Mouse (Mus musculus) telencephalon, adult 2 months (tissue): ENCODE results near the gene Armc10.
"Not testable (repeated sequence)": the region's sequence is repeated elsewhere in the genome, so short reads cannot be mapped to it uniquely, and the experiment has no call there.

ENCODE experiments used
- DNase-seq: peaks from one replicate; pipeline ENCODE4 v3.0.0-alpha.2; 2011; ENCODE audit warnings: low read depth, low spot score

Gene Armc10

GRCm38 (mm10) chr5:21645439-21646132 is at the start of gene Armc10, which contains the start of gene Fbxl13:
Armc10 (plus strand) TSS chr5:21645813.
Fbxl13 (minus strand) TSS chr5:21645634.
- peak; percentile 89 for DNase-seq

- not testable (repeated sequence) for DNase-seq
These were observed 46.1 kb upstream of the Armc10 start for GRCm38 (mm10) chr5:21599536-21599935.

GRCm38 (mm10) chr5:21599961-21600360 is 45.7 kb upstream of the Armc10 start:
- DNase-seq = no peak

- no peak for DNase-seq
These were observed 39.7 kb upstream of the Armc10 start for GRCm38 (mm10) chr5:21605936-21606335.

- DNase-seq = peak; percentile 84
These were observed 37.0 kb upstream of the Armc10 start for GRCm38 (mm10) chr5:21608311-21609304.

- no peak for DNase-seq
These were observed 34.6 kb upstream of the Armc10 start for GRCm38 (mm10) chr5:21610996-21611395.

GRCm38 (mm10) chr5:21614299-21614698 is 31.3 kb upstream of the Armc10 start:
- not testable (repeated sequence) for DNase-seq

- DNase-seq = no peak
These were observed 29.1 kb upstream of the Armc10 start for GRCm38 (mm10) chr5:21616450-21617009.

GRCm38 (mm10) chr5:21625916-21626315 is 19.7 kb upstream of the Armc10 start:
- no peak for DNase-seq

GRCm38 (mm10) chr5:21640961-21641360 is 4.7 kb upstream of the Armc10 start:
- DNase-seq = no peak

GRCm38 (mm10) chr5:21643606-21644005 is 2.0 kb upstream of the Armc10 start:
- DNase-seq = no peak

- no peak for DNase-seq
These were observed 648 bp upstream of the Armc10 start for GRCm38 (mm10) chr5:21644891-21645438.

GRCm38 (mm10) chr5:21646133-21646491 is 499 bp downstream of the Armc10 start:
- no peak for DNase-seq

- DNase-seq = no peak
These were observed 5.1 kb downstream of the Armc10 start for GRCm38 (mm10) chr5:21650736-21651135.

GRCm38 (mm10) chr5:21651885-21652612 is 6.4 kb downstream of the Armc10 start:
- no peak for DNase-seq

GRCm38 (mm10) chr5:21656912-21657311 is 11.3 kb downstream of the Armc10 start:
- DNase-seq = no peak

GRCm38 (mm10) chr5:21658038-21658437 is 12.4 kb downstream of the Armc10 start:
- DNase-seq = no peak

- DNase-seq = peak; percentile 54
These were observed 13.2 kb downstream of the Armc10 start for GRCm38 (mm10) chr5:21658623-21659395.

- DNase-seq = no peak
These were observed 15.2 kb downstream of the Armc10 start for GRCm38 (mm10) chr5:21660850-21661249.

GRCm38 (mm10) chr5:21663081-21663480 is 17.5 kb downstream of the Armc10 start:
- no peak for DNase-seq
